Mouse (Mus musculus) CH12.LX (cell line): ENCODE data around the gene Trp63.

Experiments
- CTCF ChIP-seq, 2 experiments: IDR thresholded peaks in 1 of 2; conservative IDR thresholded peaks in 1 of 2; 2 replicates each; pipeline ENCODE4 v1.5.1; 2011 to 2012; ENCODE audit warnings: low read depth in 2 of 2, low read length in 2 of 2, improper control_type of control experiment in 1 of 2, inconsistent platforms in 1 of 2, mild to moderate bottlenecking in 1 of 2, moderate library complexity in 1 of 2
- MAX ChIP-seq: IDR thresholded peaks from 2 replicates; pipeline ENCODE4 v1.6.1; 2011; ENCODE audit warnings: low read length, improper control_type of control experiment
- POLR2A ChIP-seq: IDR thresholded peaks from 2 replicates; pipeline ENCODE4 v1.6.1; 2011; ENCODE audit warnings: low read depth, mild to moderate bottlenecking, improper control_type of control experiment, low read length
- RAD21 ChIP-seq: IDR thresholded peaks from 2 replicates; pipeline ENCODE4 v1.6.1; 2011; ENCODE audit warnings: low read depth, mild to moderate bottlenecking, low read length, improper control_type of control experiment, moderate library complexity

GRCm38 (mm10) chr16:25660510-25661235 lies 22.9 kb upstream of the Trp63 start:
- no peak for TF ChIP-seq POLR2A
- TF ChIP-seq MAX = no peak
- no peak for TF ChIP-seq RAD21
- TF ChIP-seq CTCF (conservative IDR thresholded peaks at IDR 0.05 in 1 of 2, IDR thresholded peaks at IDR 0.05 in 1 of 2; ENCODE audit: low read depth in 2 of 2, low read length in 2 of 2) = no peak
